Mouse (Mus musculus): Measurements from ENCODE around the gene Abhd6. TPM values are rescaled to one million over a fixed set of nuclear protein-coding genes. Genes with fewer than 3 reads are reported as not detected.
A peak's percentile ranks its signal among the peaks of the same experiment; 100 is the strongest.

The Abhd6 gene
- total RNA-seq, 2 experiments from 2014 or later: 2.9 to 3.1 TPM

- DNase-seq: no peak
- intact Hi-C loops (cut with DNase I; ENCODE audit: low total_unique reads): no loop called here
Observed at GRCm38 (mm10) chr14:8024469-8024868, 21.8 kb downstream of the Abhd6 start.

- intact Hi-C loops (cut with DNase I; ENCODE audit: low total_unique reads): no loop called here
Observed at GRCm38 (mm10) chr14:8024936-8025335, 22.2 kb downstream of the Abhd6 start.

GRCm38 (mm10) chr14:8026769-8027531 is 24.2 kb downstream of the Abhd6 start:
- no peak for DNase-seq
- intact Hi-C loops (cut with DNase I; ENCODE audit: low total_unique reads): no loop called here

More at GRCm38 (mm10) chr14:8024936-8025335, 22.2 kb downstream of the Abhd6 start:
- no peak for DNase-seq

- DNase-seq: no peak
- intact Hi-C loops (cut with DNase I; ENCODE audit: low total_unique reads): no loop called here
Observed at GRCm38 (mm10) chr14:8028086-8028485, 25.4 kb downstream of the Abhd6 start.

- no peak for DNase-seq
- intact Hi-C loops (cut with DNase I; ENCODE audit: low total_unique reads): no loop called here
Observed at GRCm38 (mm10) chr14:8029752-8030151, 27.1 kb downstream of the Abhd6 start.

GRCm38 (mm10) chr14:8030535-8030934 is 27.8 kb downstream of the Abhd6 start:
- no peak for DNase-seq
- intact Hi-C loops (cut with DNase I; ENCODE audit: low total_unique reads): no loop called here

- intact Hi-C loops (cut with DNase I; ENCODE audit: low total_unique reads): no loop called here
- DNase-seq: no peak
Observed at GRCm38 (mm10) chr14:8032087-8032944, 29.6 kb downstream of the Abhd6 start.

- DNase-seq: no peak
Observed at GRCm38 (mm10) chr14:8034561-8034960, 31.9 kb downstream of the Abhd6 start.

GRCm38 (mm10) chr14:8035951-8036350 is 33.2 kb downstream of the Abhd6 start:
- intact Hi-C loops (cut with DNase I; ENCODE audit: low total_unique reads): no loop called here
- no peak for DNase-seq

More at GRCm38 (mm10) chr14:8034561-8034960, 31.9 kb downstream of the Abhd6 start:
- intact Hi-C loops (cut with DNase I; ENCODE audit: low total_unique reads): no loop called here

GRCm38 (mm10) chr14:8036406-8036805 is 33.7 kb downstream of the Abhd6 start:
- intact Hi-C loops (cut with DNase I; ENCODE audit: low total_unique reads): no loop called here
- no peak for DNase-seq

- intact Hi-C loops (cut with DNase I; ENCODE audit: low total_unique reads): no loop called here
- no peak for DNase-seq
Observed at GRCm38 (mm10) chr14:8038150-8038549, 35.4 kb downstream of the Abhd6 start.

GRCm38 (mm10) chr14:8038791-8039448 is 36.2 kb downstream of the Abhd6 start:
- intact Hi-C loops (cut with DNase I; ENCODE audit: low total_unique reads): no loop called here
- DNase-seq: peak; percentile 73

GRCm38 (mm10) chr14:8040179-8040578 is 37.5 kb downstream of the Abhd6 start:
- intact Hi-C loops (cut with DNase I; ENCODE audit: low total_unique reads): loop anchor here (5.0 kb wide), 2 partner anchors 43 to 73 kb away; no protein-coding TSS in a partner anchor
- no peak for DNase-seq

- intact Hi-C loops (cut with DNase I; ENCODE audit: low total_unique reads): loop anchor here (5.0 kb wide), 2 partner anchors 44 to 74 kb away; no protein-coding TSS in a partner anchor
- DNase-seq: no peak
Observed at GRCm38 (mm10) chr14:8040911-8041678, 38.4 kb downstream of the Abhd6 start.

- intact Hi-C loops (cut with DNase I; ENCODE audit: low total_unique reads): loop anchor here (5.0 kb wide), 2 partner anchors 45 to 75 kb away; no protein-coding TSS in a partner anchor
- DNase-seq: no peak
Observed at GRCm38 (mm10) chr14:8042120-8042519, 39.4 kb downstream of the Abhd6 start.

- intact Hi-C loops (cut with DNase I; ENCODE audit: low total_unique reads): loop anchor here (5.0 kb wide), 2 partner anchors 45 to 75 kb away; no protein-coding TSS in a partner anchor
- no peak for DNase-seq
Observed at GRCm38 (mm10) chr14:8042577-8042976, 39.9 kb downstream of the Abhd6 start.

- DNase-seq: no peak
- intact Hi-C loops (cut with DNase I; ENCODE audit: low total_unique reads): loop anchor here (5.0 kb wide), 2 partner anchors 47 to 77 kb away; no protein-coding TSS in a partner anchor
Observed at GRCm38 (mm10) chr14:8044330-8044729, 41.6 kb downstream of the Abhd6 start.

- no peak for DNase-seq
- intact Hi-C loops (cut with DNase I; ENCODE audit: low total_unique reads): loop anchor here (5.0 kb wide), 2 partner anchors 47 to 77 kb away; no protein-coding TSS in a partner anchor
Observed at GRCm38 (mm10) chr14:8044786-8045185, 42.1 kb downstream of the Abhd6 start.

All from gastrocnemius, postnatal 14 days (tissue).